Mouse (Mus musculus) bone marrow, adult 2 months (tissue): ENCODE data around the gene Amz2. TPM values are rescaled to one million over a fixed set of nuclear protein-coding genes. Genes with fewer than 3 reads are reported as not detected.
A peak's percentile ranks its signal among the peaks of the same experiment; 100 is the strongest.

Experiments
- H3K27ac ChIP-seq: fragments of 200-500 bp; 2 replicates; pipeline ENCODE4 v1.5.1; 2012; ENCODE audit warnings: low read depth, mild to moderate bottlenecking, control low read depth, inconsistent platforms, low read length; ENCODE audit not compliant: control insufficient read depth, poor library complexity, insufficient read depth
- H3K4me1 ChIP-seq: fragments of 200-500 bp; 2 replicates; pipeline ENCODE4 v1.6.1; 2011; ENCODE audit warnings: low read length; ENCODE audit not compliant: control insufficient read depth, insufficient read depth
- H3K4me3 ChIP-seq: fragments of 200-500 bp; replicated peaks from 2 replicates; pipeline ENCODE3; 2011; ENCODE audit warnings: mild to moderate bottlenecking, low read depth, low read length, control low read depth; ENCODE audit not compliant: control insufficient read depth
- CTCF ChIP-seq: fragments of 200-500 bp; IDR thresholded peaks from 2 replicates; pipeline ENCODE4 v1.5.1; 2011; ENCODE audit warnings: low read length, control low read depth; ENCODE audit not compliant: control insufficient read depth, insufficient read depth
- POLR2A ChIP-seq: fragments of 200-500 bp; IDR thresholded peaks from 2 replicates; pipeline ENCODE4 v1.6.1; 2011; ENCODE audit warnings: low read depth, mild to moderate bottlenecking, control low read depth, low read length, borderline replicate concordance; ENCODE audit not compliant: control insufficient read depth
- WGBS: fragments of 180-500 bp; shearing (Covaris S2); methylation state at CpG from one replicate; pipeline ENCODE4 v1.1.7; 2018; 5-methylcytosine and 5-hydroxymethylcytosine counted together
- polyA plus RNA-seq: library from polyadenylated mRNA; stranded (reverse); fragments of >200 nt; gene quantifications from 2 replicates; pipeline ENCODE4 v1.2.4, GENCODE M21; 2011; ENCODE audit warnings: low replicate concordance; ENCODE audit not compliant: missing spikeins, insufficient read depth, insufficient read length

Amz2 gene
- polyA plus RNA-seq, 1 experiment, result 19.3 TPM

DNA sequence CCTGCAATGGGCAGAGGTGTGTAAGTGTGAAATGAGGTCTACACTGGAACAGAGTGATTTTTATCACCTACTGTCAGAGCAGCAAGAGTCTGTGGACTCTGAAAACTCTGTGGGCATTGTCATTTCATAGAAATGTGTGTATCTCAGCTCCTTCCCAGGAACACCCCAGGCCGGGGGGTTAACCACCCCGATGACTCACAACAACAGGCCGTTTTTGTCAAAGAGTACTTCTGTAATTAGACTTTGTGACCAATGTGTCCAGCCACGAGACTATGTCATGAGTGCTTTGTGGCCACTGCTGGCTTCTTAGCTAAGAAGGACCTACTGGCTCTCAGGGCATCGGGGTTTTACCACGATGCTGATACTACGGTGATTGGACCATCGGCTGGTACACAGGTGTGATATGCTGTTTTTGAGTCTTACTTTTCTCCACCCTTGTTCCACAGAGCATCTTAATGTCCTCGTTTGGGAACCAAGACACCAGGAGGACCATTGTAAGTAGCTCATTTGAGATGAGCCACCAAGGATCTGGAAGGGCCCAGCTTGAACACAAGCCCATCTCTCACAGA, 8.2 kb upstream of the Amz2 start:
- no peak overlapping the region for H3K27ac ChIP-seq
- peaks cover 3% of the 10 kb centered on the region; the same call in 1 of the 2 replicates for H3K4me1 ChIP-seq
- no peak overlapping the region for H3K4me3 ChIP-seq
- 40% methylated on average over 9 of the region's 9 CpGs for WGBS
- TF ChIP-seq POLR2A (no peak), CTCF (no peak)

DNA sequence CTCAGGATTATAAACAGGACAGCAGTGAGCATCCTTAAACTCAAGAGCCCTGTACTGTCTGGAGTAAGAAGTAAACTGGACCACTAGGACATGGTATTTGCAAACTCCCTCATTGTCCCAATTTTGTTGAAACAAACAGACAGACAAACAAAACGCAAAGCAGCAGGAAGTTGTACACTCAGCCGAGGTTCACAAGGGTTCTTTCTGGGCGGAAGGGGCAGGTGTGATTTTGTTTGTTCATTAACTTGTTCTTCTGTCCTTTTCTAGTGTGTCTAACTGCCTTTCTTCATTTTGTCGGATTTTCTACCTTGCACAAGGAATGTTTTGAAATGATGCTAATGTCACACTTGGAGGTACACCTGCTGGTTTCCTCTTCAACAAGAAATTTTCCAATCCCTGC, 6.3 kb upstream of the Amz2 start:
- peak overlapping the region; percentile 67 for H3K27ac ChIP-seq
- TF ChIP-seq POLR2A, result no peak
- TF ChIP-seq CTCF, result no peak
- H3K4me1 ChIP-seq, result peaks cover 3% of the 10 kb centered on the region; the same call in 1 of the 2 replicates
- H3K4me3 ChIP-seq, result no peak overlapping the region
- 31% methylated on average over 4 of the region's 4 CpGs for WGBS

DNA sequence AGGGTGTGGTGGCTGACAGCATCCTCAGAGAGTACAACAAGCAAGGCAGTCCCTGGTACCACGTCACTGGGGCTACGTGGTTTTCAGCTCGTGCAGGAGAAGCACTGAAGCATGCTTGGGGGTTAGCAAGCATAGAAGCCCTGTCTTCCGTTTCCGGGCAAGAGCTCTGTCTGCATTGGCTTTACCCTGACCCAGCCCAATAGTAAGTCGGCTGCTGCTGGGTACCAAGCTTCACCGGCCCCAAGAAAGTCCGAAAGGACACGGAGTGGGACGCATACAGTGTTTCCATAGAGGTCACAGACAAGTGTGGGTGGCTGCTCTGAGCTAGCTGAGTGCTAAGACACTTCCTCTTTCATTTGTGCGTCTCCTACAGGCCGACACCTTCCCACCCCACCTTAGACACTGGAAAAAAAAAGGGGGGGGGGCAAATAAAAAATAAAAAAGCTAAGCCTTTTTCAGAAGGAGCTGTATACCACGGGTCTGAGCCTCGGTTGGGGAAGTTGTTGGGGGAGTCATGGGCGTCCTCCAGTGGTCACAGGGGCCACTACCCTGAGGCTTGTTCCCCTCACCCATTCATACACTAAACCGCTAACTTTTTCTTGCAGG, 5.7 kb upstream of the Amz2 start:
- Histone ChIP-seq H3K4me1 (peaks cover 3% of the 10 kb centered on the region; the same call in 1 of the 2 replicates), H3K4me3 (peak overlapping the region; percentile 41), H3K27ac (peak overlapping the region; percentile 67)
- WGBS, result under 1% methylated on average over 16 of the region's 16 CpGs
- TF ChIP-seq POLR2A (no peak), CTCF (peak; percentile 23; the same call in 1 of the 2 replicates)

DNA sequence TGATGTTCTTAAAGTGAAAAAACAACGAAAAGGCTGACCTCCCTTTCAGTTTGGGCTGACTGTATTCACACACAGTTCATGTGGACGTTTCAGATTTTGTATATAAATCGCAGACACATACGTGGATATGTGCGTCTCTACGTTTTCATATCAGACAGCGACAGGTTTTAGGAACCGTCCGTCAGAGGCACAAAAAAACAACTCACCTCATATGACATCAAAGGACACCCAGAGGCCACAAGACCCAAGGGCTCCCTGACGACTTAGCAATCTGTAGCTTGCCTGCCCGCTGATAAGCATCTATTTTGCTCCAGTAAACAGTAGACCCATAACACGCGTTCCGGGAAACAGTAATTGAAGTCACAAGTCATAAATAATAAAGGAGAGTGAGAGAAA, 5.2 kb upstream of the Amz2 start:
- WGBS, result 12% methylated on average over 14 of the region's 14 CpGs
- TF ChIP-seq CTCF (no peak), POLR2A (no peak)
- Histone ChIP-seq H3K27ac (peak overlapping the region; percentile 67; the same call in 1 of the 2 replicates), H3K4me1 (peaks cover 3% of the 10 kb centered on the region; the same call in 1 of the 2 replicates), H3K4me3 (no peak overlapping the region)

DNA sequence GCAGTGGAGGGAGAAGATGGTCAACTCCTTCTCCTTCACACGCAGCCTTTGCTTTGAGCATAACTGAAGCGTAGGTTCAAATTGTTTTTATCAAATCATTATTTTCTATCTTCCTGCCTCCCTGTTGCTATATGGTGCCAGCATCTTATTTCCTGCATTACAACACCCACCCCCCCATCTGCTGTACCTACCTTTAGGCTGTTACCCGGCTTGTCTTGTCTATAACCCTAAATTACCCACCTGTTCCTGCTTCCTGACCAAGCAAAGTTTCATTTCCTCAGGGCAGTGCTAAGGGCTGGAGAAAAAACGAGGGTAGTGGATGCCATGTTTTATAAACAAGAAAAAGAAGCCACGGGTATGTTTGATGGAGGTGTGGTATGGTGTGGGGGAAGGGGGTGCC, 4.5 kb upstream of the Amz2 start:
- Histone ChIP-seq H3K4me3 (no peak overlapping the region), H3K4me1 (peaks cover 3% of the 10 kb centered on the region; the same call in 1 of the 2 replicates), H3K27ac (no peak overlapping the region)
- WGBS, result 44% methylated on average over 5 of the region's 5 CpGs
- TF ChIP-seq CTCF (no peak), POLR2A (no peak)

DNA sequence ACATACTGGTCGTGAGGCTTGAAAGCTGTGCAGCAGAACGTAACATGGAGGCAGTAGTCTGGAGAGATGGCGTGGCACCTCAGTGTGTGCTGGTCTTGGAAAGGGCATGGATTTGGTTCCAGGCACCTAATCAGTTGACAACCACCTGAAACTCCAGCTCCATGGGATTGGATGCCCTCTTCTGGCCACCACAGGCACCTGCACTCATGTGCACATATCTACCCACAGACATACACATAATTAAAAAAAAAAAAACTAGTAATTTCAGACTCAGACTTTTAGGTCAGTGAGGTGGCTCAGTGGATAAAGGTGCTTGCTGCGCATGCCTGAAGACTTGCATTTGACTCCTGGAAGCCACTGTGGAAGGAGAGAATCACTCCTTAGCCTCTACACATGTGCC, 3.5 kb upstream of the Amz2 start:
- TF ChIP-seq CTCF, result no peak
- TF ChIP-seq POLR2A, result no peak
- H3K4me1 ChIP-seq, result no peaks in the 10 kb centered on the region; the same call in 1 of the 2 replicates
- WGBS, result 94% methylated on average over 4 of the region's 4 CpGs
- H3K27ac ChIP-seq, result no peak overlapping the region
- no peak overlapping the region for H3K4me3 ChIP-seq

DNA sequence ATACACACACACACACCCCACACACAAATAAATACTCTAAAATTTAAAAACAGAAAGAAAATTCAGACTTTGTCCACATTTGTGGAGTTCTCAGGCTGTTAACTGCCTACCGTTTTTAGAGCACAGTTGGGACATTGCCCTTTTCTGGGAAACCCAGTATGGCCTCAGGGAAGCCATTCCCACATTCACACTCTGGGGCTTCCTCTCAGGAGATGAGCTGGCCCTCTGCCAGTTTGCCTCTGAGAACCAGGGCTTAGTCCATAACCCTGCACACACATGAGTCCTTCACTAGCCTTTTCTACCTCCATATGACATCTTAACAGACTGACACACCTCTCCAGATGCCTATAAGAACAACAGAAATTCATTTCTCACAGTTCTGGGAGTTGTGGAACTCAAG, 2.5 kb upstream of the Amz2 start:
- 59% methylated on average over 1 of the region's 1 CpGs for WGBS
- H3K4me1 ChIP-seq, result no peaks in the 10 kb centered on the region; the same call in 1 of the 2 replicates
- H3K27ac ChIP-seq, result no peak overlapping the region

DNA sequence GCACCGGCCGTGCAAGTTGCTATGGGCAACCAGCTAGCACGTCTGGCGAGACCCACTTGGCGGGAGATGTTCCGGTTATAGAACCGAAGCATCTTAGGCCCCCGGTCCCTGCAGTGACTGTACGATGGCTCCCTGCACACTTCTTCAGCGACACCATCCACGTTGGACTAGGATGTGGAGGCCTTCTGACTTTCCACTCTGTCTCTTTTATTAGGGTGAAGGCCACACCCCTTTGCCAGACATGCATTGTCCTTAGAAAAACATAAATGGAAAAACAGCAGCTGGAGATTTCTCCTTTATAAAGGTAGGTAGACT, 483 bp downstream of the Amz2 start:
- no peak for TF ChIP-seq CTCF
- no peak for TF ChIP-seq POLR2A
- no peaks in the 10 kb centered on the region; the same call in 1 of the 2 replicates for H3K4me1 ChIP-seq
- peak overlapping the region; percentile 77 for H3K27ac ChIP-seq
- WGBS, result 0% methylated on average over 11 of the region's 11 CpGs
- H3K4me3 ChIP-seq, result peak overlapping the region; percentile 71

More for the DNA sequence above, 2.5 kb upstream of the Amz2 start:
- TF ChIP-seq CTCF (no peak), POLR2A (no peak)
- no peak overlapping the region for H3K4me3 ChIP-seq

DNA sequence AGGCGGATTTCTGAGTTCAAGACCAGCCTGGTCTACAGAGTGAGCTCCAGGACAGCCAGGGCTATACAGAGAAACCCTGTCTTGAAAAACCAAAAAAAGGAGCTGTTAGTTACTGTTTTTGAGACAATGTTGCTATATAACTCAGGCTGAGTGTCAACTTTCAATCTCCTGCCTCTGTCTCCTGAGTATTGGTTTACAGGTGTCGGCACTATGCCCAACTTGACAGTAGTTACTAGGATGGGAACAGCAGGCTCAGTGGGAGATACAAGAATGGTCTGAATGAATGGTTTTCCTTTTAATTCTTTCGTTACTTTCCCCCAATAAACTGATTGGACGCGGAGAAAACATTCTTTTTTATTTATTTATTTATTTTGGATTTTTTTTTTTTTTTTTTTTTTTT, 1.6 kb downstream of the Amz2 start:
- Histone ChIP-seq H3K4me1 (peaks cover 1% of the 10 kb centered on the region; the same call in 1 of the 2 replicates), H3K27ac (no peak overlapping the region), H3K4me3 (no peak overlapping the region)
- 91% methylated on average over 5 of the region's 5 CpGs for WGBS
- TF ChIP-seq CTCF (no peak), POLR2A (no peak)
